Mouse (Mus musculus): Measurements from ENCODE around the gene Fmo5. TPM values are rescaled to one million over a fixed set of nuclear protein-coding genes. Genes with fewer than 3 reads are reported as not detected.

Fmo5 gene
- 3.6 and 3.7 TPM in 2 replicates for polyA plus RNA-seq (2014; fragmentation: Nextera tagmentation; extraction: Ambion mirVana)

- H3K4me3 ChIP-seq (ENCODE audit: control insufficient read depth in 1 of 2, insufficient read depth in 1 of 2, low read depth in 1 of 2, low read length in 2 of 2), result peak within 1 kb of the TSS; percentile 40 to 50
- peak within 1 kb of the TSS; percentile 55 for H3K4me2 ChIP-seq (ENCODE audit: low read length)
- peak; percentile 91 for ATAC-seq (ENCODE audit: insufficient number of reproducible peaks, insufficient read depth, low FRiP score, low read depth)
- H3K9ac ChIP-seq (ENCODE audit: low read length), result peak within 1 kb of the TSS; percentile 49
- 1% methylated on average over 18 of the region's 18 CpGs for WGBS
- H3K27ac ChIP-seq (replicated peaks in 1 of 2; ENCODE audit: control insufficient read depth in 1 of 2, insufficient read depth in 1 of 2, low read depth in 2 of 2, low read length in 2 of 2), result no peak within 1 kb of the TSS; a peak in 1 of 4 replicates
- no peaks in the 10 kb centered on the region for H3K9me3 ChIP-seq (ENCODE audit: control insufficient read depth, low read length)
- H3K4me1 ChIP-seq (ENCODE audit: control insufficient read depth in 2 of 2, insufficient read depth in 2 of 2, low read length in 2 of 2), result peaks cover 3 to 6% of the 10 kb centered on the region in 2 experiments; a peak in 3 of 4 replicates
- H3K27me3 ChIP-seq (ENCODE audit: control insufficient read depth, insufficient read depth, low read length), result no peaks in the 10 kb centered on the region
- no peaks in the 10 kb centered on the region for H3K36me3 ChIP-seq (ENCODE audit: control insufficient read depth, insufficient read depth, low read length)
These were observed at the start of gene Fmo5 for GRCm38 (mm10) chr3:97628391-97629001. Fmo5 (plus strand) TSS chr3:97628804.

GRCm38 (mm10) chr3:97585383-97586160 is 43.0 kb upstream of the Fmo5 start:
- Histone ChIP-seq H3K9ac (ENCODE audit: low read length) (no peak overlapping the region), H3K4me1 (ENCODE audit: control insufficient read depth in 2 of 2, insufficient read depth in 2 of 2, low read length in 2 of 2) (no peaks in the 10 kb centered on the region), H3K4me3 (ENCODE audit: control insufficient read depth in 1 of 2, insufficient read depth in 1 of 2, low read depth in 1 of 2, low read length in 2 of 2) (no peak overlapping the region), H3K4me2 (ENCODE audit: low read length) (no peak overlapping the region), H3K9me3 (ENCODE audit: control insufficient read depth, low read length) (peaks cover 3% of the 10 kb centered on the region; the same call in 1 of the 2 replicates), H3K27ac (replicated peaks in 1 of 2; ENCODE audit: control insufficient read depth in 1 of 2, insufficient read depth in 1 of 2, low read depth in 2 of 2, low read length in 2 of 2) (no peak overlapping the region), H3K36me3 (ENCODE audit: control insufficient read depth, insufficient read depth, low read length) (peaks cover 73% of the 10 kb centered on the region), H3K27me3 (ENCODE audit: control insufficient read depth, insufficient read depth, low read length) (no peaks in the 10 kb centered on the region)
- ATAC-seq (ENCODE audit: insufficient number of reproducible peaks, insufficient read depth, low FRiP score, low read depth), result no peak
- WGBS, result 69% methylated on average over 18 of the region's 18 CpGs

GRCm38 (mm10) chr3:97587656-97588055 is 40.9 kb upstream of the Fmo5 start:
- no peaks in the 10 kb centered on the region for H3K27me3 ChIP-seq (ENCODE audit: control insufficient read depth, insufficient read depth, low read length)
- H3K9ac ChIP-seq (ENCODE audit: low read length), result no peak overlapping the region
- H3K4me3 ChIP-seq (ENCODE audit: control insufficient read depth in 1 of 2, insufficient read depth in 1 of 2, low read depth in 1 of 2, low read length in 2 of 2), result no peak overlapping the region
- no peaks in the 10 kb centered on the region for H3K9me3 ChIP-seq (ENCODE audit: control insufficient read depth, low read length)
- no peaks in the 10 kb centered on the region for H3K4me1 ChIP-seq (ENCODE audit: control insufficient read depth in 2 of 2, insufficient read depth in 2 of 2, low read length in 2 of 2)
- WGBS, result 85% methylated on average over 9 of the region's 9 CpGs
- no peak for ATAC-seq (ENCODE audit: insufficient number of reproducible peaks, insufficient read depth, low FRiP score, low read depth)
- H3K4me2 ChIP-seq (ENCODE audit: low read length), result no peak overlapping the region
- no peak overlapping the region for H3K27ac ChIP-seq (replicated peaks in 1 of 2; ENCODE audit: control insufficient read depth in 1 of 2, insufficient read depth in 1 of 2, low read depth in 2 of 2, low read length in 2 of 2)
- peaks cover 66% of the 10 kb centered on the region for H3K36me3 ChIP-seq (ENCODE audit: control insufficient read depth, insufficient read depth, low read length)

GRCm38 (mm10) chr3:97590699-97591098 is 37.9 kb upstream of the Fmo5 start:
- Histone ChIP-seq H3K27ac (replicated peaks in 1 of 2; ENCODE audit: control insufficient read depth in 1 of 2, insufficient read depth in 1 of 2, low read depth in 2 of 2, low read length in 2 of 2) (no peak overlapping the region), H3K36me3 (ENCODE audit: control insufficient read depth, insufficient read depth, low read length) (peaks cover 72% of the 10 kb centered on the region), H3K4me1 (ENCODE audit: control insufficient read depth in 2 of 2, insufficient read depth in 2 of 2, low read length in 2 of 2) (no peaks in the 10 kb centered on the region), H3K4me2 (ENCODE audit: low read length) (no peak overlapping the region), H3K9ac (ENCODE audit: low read length) (no peak overlapping the region), H3K9me3 (ENCODE audit: control insufficient read depth, low read length) (no peaks in the 10 kb centered on the region), H3K4me3 (ENCODE audit: control insufficient read depth in 1 of 2, insufficient read depth in 1 of 2, low read depth in 1 of 2, low read length in 2 of 2) (no peak overlapping the region), H3K27me3 (ENCODE audit: control insufficient read depth, insufficient read depth, low read length) (no peaks in the 10 kb centered on the region)
- no peak for ATAC-seq (ENCODE audit: insufficient number of reproducible peaks, insufficient read depth, low FRiP score, low read depth)
- WGBS, result 64% methylated on average over 8 of the region's 8 CpGs

GRCm38 (mm10) chr3:97593089-97593488 is 35.5 kb upstream of the Fmo5 start:
- Histone ChIP-seq H3K4me2 (ENCODE audit: low read length) (no peak overlapping the region), H3K36me3 (ENCODE audit: control insufficient read depth, insufficient read depth, low read length) (peaks cover 57% of the 10 kb centered on the region), H3K4me1 (ENCODE audit: control insufficient read depth in 2 of 2, insufficient read depth in 2 of 2, low read length in 2 of 2) (no peaks in the 10 kb centered on the region), H3K4me3 (ENCODE audit: control insufficient read depth in 1 of 2, insufficient read depth in 1 of 2, low read depth in 1 of 2, low read length in 2 of 2) (no peak overlapping the region), H3K9me3 (ENCODE audit: control insufficient read depth, low read length) (no peaks in the 10 kb centered on the region), H3K9ac (ENCODE audit: low read length) (no peak overlapping the region), H3K27ac (replicated peaks in 1 of 2; ENCODE audit: control insufficient read depth in 1 of 2, insufficient read depth in 1 of 2, low read depth in 2 of 2, low read length in 2 of 2) (no peak overlapping the region), H3K27me3 (ENCODE audit: control insufficient read depth, insufficient read depth, low read length) (no peaks in the 10 kb centered on the region)
- 94% methylated on average over 5 of the region's 5 CpGs for WGBS
- ATAC-seq (ENCODE audit: insufficient number of reproducible peaks, insufficient read depth, low FRiP score, low read depth), result no peak

- Histone ChIP-seq H3K36me3 (ENCODE audit: control insufficient read depth, insufficient read depth, low read length) (peaks cover 55% of the 10 kb centered on the region), H3K4me3 (ENCODE audit: control insufficient read depth in 1 of 2, insufficient read depth in 1 of 2, low read depth in 1 of 2, low read length in 2 of 2) (no peak overlapping the region), H3K9me3 (ENCODE audit: control insufficient read depth, low read length) (no peaks in the 10 kb centered on the region), H3K4me1 (ENCODE audit: control insufficient read depth in 2 of 2, insufficient read depth in 2 of 2, low read length in 2 of 2) (no peaks in the 10 kb centered on the region), H3K27me3 (ENCODE audit: control insufficient read depth, insufficient read depth, low read length) (no peaks in the 10 kb centered on the region), H3K27ac (replicated peaks in 1 of 2; ENCODE audit: control insufficient read depth in 1 of 2, insufficient read depth in 1 of 2, low read depth in 2 of 2, low read length in 2 of 2) (no peak overlapping the region), H3K4me2 (ENCODE audit: low read length) (no peak overlapping the region), H3K9ac (ENCODE audit: low read length) (no peak overlapping the region)
- WGBS, result 84% methylated on average over 13 of the region's 13 CpGs
- no peak for ATAC-seq (ENCODE audit: insufficient number of reproducible peaks, insufficient read depth, low FRiP score, low read depth)
These were observed 34.5 kb upstream of the Fmo5 start for GRCm38 (mm10) chr3:97594140-97594539.

- Histone ChIP-seq H3K9ac (ENCODE audit: low read length) (no peak overlapping the region), H3K27ac (replicated peaks in 1 of 2; ENCODE audit: control insufficient read depth in 1 of 2, insufficient read depth in 1 of 2, low read depth in 2 of 2, low read length in 2 of 2) (no peak overlapping the region), H3K4me2 (ENCODE audit: low read length) (no peak overlapping the region), H3K36me3 (ENCODE audit: control insufficient read depth, insufficient read depth, low read length) (peaks cover 54% of the 10 kb centered on the region), H3K4me1 (ENCODE audit: control insufficient read depth in 2 of 2, insufficient read depth in 2 of 2, low read length in 2 of 2) (no peaks in the 10 kb centered on the region), H3K27me3 (ENCODE audit: control insufficient read depth, insufficient read depth, low read length) (no peaks in the 10 kb centered on the region), H3K9me3 (ENCODE audit: control insufficient read depth, low read length) (no peaks in the 10 kb centered on the region), H3K4me3 (ENCODE audit: control insufficient read depth in 1 of 2, insufficient read depth in 1 of 2, low read depth in 1 of 2, low read length in 2 of 2) (no peak overlapping the region)
- WGBS, result 68% methylated on average over 6 of the region's 6 CpGs
- ATAC-seq (ENCODE audit: insufficient number of reproducible peaks, insufficient read depth, low FRiP score, low read depth), result no peak
These were observed 33.5 kb upstream of the Fmo5 start for GRCm38 (mm10) chr3:97595066-97595465.

Measured in heart, embryonic 14.5 days (tissue).